Mouse (Mus musculus) thymus, adult 2 months (tissue): ENCODE measurements around the gene C1qtnf1. TPM values are rescaled to one million over a fixed set of nuclear protein-coding genes. Genes with fewer than 3 reads are reported as not detected.
"Not testable (repeated sequence)": the region's sequence is repeated elsewhere in the genome, so short reads cannot be mapped to it uniquely, and the experiment has no call there.

Experiments
- DNase-seq: peaks from one replicate; pipeline ENCODE4 v3.0.0; 2021
- H3K27ac ChIP-seq: fragments of 200-500 bp; 2 replicates; pipeline ENCODE4 v1.5.1; 2012; ENCODE audit warnings: low read length, control low read depth; ENCODE audit not compliant: control insufficient read depth, insufficient read depth
- H3K27me3 ChIP-seq: fragments of 200-500 bp; 2 replicates; pipeline ENCODE4 v1.6.1; 2012; ENCODE audit warnings: mild to moderate bottlenecking, low read length, moderate library complexity, mixed read lengths; ENCODE audit not compliant: control insufficient read depth, insufficient read depth
- H3K36me3 ChIP-seq: fragments of 200-500 bp; 2 replicates; pipeline ENCODE4 v1.6.1; 2012; ENCODE audit warnings: mild to moderate bottlenecking, low read length, moderate library complexity; ENCODE audit not compliant: control insufficient read depth, insufficient read depth
- H3K4me1 ChIP-seq: fragments of 200-500 bp; replicated peaks from 2 replicates; pipeline ENCODE4 v1.6.1; 2012; ENCODE audit warnings: low read length; ENCODE audit not compliant: control insufficient read depth, insufficient read depth
- H3K4me3 ChIP-seq: fragments of 200-500 bp; 2 replicates; pipeline ENCODE4 v1.5.1; 2012; ENCODE audit warnings: mild to moderate bottlenecking, low read length, control low read depth, moderate library complexity; ENCODE audit not compliant: control insufficient read depth, insufficient read depth
- CTCF ChIP-seq: fragments of 200-500 bp; IDR thresholded peaks from 2 replicates; pipeline ENCODE4 v1.5.1; 2012; ENCODE audit warnings: mild to moderate bottlenecking, control low read depth, low read length, moderate library complexity, borderline replicate concordance; ENCODE audit not compliant: control insufficient read depth, poor library complexity, insufficient read depth; ENCODE audit errors: extremely low read depth
- POLR2A ChIP-seq: fragments of 200-500 bp; IDR thresholded peaks from 2 replicates; pipeline ENCODE4 v1.6.1; 2012; ENCODE audit warnings: mild to moderate bottlenecking, low read length, control low read depth, moderate library complexity; ENCODE audit not compliant: control insufficient read depth, poor library complexity, insufficient read depth; ENCODE audit errors: extremely low read depth
- WGBS: fragments of 180-500 bp; shearing (Covaris S2); methylation state at CpG from one replicate; pipeline ENCODE4 v1.1.7; 2018; 5-methylcytosine and 5-hydroxymethylcytosine counted together
- polyA plus RNA-seq: library from polyadenylated mRNA; depleted of rRNA; stranded (reverse); fragments of >200 nt; gene quantifications from 2 replicates; pipeline ENCODE4 v1.2.3, GENCODE M21; 2012; rRNA removed

The C1qtnf1 gene
- 8.4 and 10.6 TPM in 2 replicates for polyA plus RNA-seq

GRCm38 (mm10) chr11:118427986-118428385, at the start of gene C1qtnf1:
TSS of gene C1qtnf1 (plus strand) at chr11:118428203.
- 0% methylated on average over 8 of the region's 8 CpGs for WGBS
- peak; percentile 49 for DNase-seq
- no peaks in the 10 kb centered on the region for H3K27me3 ChIP-seq
- no peak for TF ChIP-seq CTCF
- no peak for TF ChIP-seq POLR2A
- H3K4me3 ChIP-seq: no peak within 1 kb of the TSS
- H3K27ac ChIP-seq: no peak within 1 kb of the TSS
- no peaks in the 10 kb centered on the region for H3K36me3 ChIP-seq
- peaks cover 29% of the 10 kb centered on the region for H3K4me1 ChIP-seq

DNA sequence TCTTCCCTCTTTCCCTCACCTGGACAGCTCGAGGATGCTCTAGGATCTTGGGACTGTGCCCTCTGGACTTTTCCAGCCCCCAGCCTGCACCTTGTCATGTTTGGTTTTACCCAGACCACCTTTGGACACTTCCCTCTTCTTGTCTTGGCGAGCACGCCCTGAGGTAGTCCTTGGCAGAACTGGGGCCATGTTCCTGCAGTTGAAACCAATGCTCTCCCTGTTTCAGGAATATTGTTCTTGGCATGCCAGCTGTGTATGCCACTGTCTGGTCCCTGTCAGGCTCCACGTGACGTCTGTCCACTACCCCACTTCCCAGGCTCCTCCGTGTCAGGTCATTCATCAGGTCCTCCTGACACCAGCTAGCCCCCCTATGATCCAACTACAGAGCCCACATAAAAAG, 49.3 kb upstream of the C1qtnf1 start:
- 97% methylated on average over 6 of the region's 6 CpGs for WGBS
- Histone ChIP-seq H3K36me3 (no peaks in the 10 kb centered on the region), H3K4me1 (no peaks in the 10 kb centered on the region), H3K27ac (no peak overlapping the region), H3K4me3 (no peak overlapping the region), H3K27me3 (no peaks in the 10 kb centered on the region)
- no peak for TF ChIP-seq CTCF
- no peak for TF ChIP-seq POLR2A
- DNase-seq: no peak

DNA sequence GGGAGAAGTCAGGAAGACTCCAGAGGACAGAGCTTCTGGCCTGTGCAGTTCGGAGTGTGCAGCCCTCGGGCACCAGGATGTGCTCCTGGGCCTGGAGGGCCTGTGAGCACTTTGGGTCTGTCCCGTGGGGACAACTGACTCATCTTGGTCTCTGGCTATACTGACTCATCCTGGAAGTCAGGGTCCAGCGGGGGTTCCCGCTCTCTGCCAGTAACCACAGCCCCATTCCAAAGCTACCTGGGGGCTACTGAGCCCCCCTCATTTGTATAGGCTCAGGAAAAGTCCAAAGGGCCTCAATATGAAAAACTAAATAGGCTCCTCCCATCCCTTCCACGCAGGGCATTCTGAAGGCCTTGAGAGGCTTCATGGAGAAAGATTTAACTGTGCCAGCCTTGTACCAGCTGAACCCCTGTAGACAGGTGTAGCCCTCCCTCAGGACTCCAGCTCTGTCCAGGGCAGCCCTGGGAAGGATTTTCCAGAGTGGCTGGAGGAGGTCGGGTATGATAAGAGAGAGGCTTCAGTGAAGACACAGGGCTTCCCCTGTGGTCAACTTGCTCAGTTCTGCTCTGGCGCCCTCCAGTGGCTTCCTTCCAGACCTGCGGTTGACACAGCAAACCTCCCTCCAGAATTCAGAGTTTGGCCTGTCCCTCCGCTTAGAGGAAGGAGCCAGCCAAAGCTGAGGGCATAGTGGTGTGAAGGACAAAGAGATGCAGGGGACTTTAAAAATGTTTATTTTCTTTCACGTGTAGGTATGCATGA, 48.6 kb upstream of the C1qtnf1 start:
- H3K27ac ChIP-seq: no peak overlapping the region
- TF ChIP-seq POLR2A (no peak), CTCF (peak; percentile 77)
- 52% methylated on average over 11 of the region's 11 CpGs for WGBS
- DNase-seq: peak; percentile 82
- no peak overlapping the region for H3K4me3 ChIP-seq
- no peaks in the 10 kb centered on the region for H3K36me3 ChIP-seq
- no peaks in the 10 kb centered on the region for H3K4me1 ChIP-seq
- no peaks in the 10 kb centered on the region for H3K27me3 ChIP-seq

GRCm38 (mm10) chr11:118387816-118388215, 40.2 kb upstream of the C1qtnf1 start:
- DNase-seq, H3K27ac ChIP-seq, H3K4me3 ChIP-seq, H3K27me3 ChIP-seq, H3K36me3 ChIP-seq, H3K4me1 ChIP-seq: not testable (repeated sequence)
- 96% methylated on average over 13 of the region's 13 CpGs for WGBS

- 81% methylated on average over 5 of the region's 5 CpGs for WGBS
- TF ChIP-seq CTCF (no peak), POLR2A (no peak)
- H3K27me3 ChIP-seq: no peaks in the 10 kb centered on the region
- no peak for DNase-seq
- no peak overlapping the region for H3K27ac ChIP-seq
- H3K36me3 ChIP-seq: peaks cover 21% of the 10 kb centered on the region
- peaks cover 12% of the 10 kb centered on the region for H3K4me1 ChIP-seq
- no peak overlapping the region for H3K4me3 ChIP-seq
Observed at GRCm38 (mm10) chr11:118393991-118394390, 34.0 kb upstream of the C1qtnf1 start.

DNA sequence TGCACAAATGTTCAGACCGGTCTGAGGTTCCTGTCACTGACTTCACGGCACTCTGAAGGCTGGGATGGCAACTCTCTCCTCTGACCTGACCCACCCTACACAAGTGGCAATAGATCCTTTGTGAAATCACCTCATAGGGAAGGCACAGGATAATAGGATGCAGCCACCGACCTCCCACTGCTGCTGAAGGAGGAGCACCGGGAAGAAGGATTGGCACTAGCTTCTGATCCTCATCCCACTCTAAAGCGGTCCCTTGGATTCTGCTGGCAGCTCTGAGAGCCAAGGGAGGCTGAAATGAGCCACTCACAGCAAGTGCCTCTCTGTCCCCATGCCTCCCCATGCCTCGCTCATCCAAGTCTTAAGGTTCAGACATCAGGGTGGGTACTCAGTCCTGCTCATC, 33.5 kb upstream of the C1qtnf1 start:
- 95% methylated on average over 6 of the region's 6 CpGs for WGBS
- no peak for DNase-seq

DNA sequence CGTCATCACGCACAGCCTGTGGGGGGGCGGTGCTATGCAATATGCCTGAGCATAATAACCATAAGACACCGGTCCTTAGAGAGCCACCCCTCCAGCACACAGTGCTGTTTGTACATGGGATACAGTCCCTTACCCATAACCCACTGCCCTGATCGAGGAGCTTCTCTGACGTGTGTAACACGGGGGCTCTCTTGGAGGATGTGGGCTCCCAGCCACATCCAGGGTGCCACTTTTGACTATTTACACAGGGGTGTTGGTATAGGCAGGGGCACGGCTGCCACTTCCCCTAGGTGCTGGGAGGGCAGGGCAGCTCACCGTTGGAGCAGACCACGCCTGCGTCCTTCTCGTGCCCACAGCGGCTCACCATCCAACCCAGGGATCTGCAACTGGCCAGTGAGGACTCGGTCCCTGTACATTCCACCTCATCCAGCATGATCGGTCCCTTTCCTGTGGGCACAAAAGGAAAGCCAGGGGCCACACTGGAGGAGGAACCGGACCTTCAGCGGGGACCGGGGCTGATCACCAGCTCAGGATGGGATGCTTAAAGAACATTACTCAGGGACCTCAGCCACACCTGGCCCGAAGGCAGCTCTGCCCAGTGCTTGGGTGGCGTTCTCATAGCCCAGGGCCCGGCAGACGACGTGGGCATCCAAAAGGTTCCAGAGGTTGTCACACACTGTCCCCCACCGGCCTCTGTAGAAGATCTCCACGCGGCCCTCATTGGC, 30.0 kb upstream of the C1qtnf1 start:
- 79% methylated on average over 26 of the region's 26 CpGs for WGBS
- no peaks in the 10 kb centered on the region for H3K27me3 ChIP-seq
- peaks cover 19% of the 10 kb centered on the region for H3K36me3 ChIP-seq
- DNase-seq: no peak
- TF ChIP-seq POLR2A (no peak), CTCF (no peak)
- no peak overlapping the region for H3K4me3 ChIP-seq
- no peak overlapping the region for H3K27ac ChIP-seq
- peaks cover 41% of the 10 kb centered on the region for H3K4me1 ChIP-seq

More for the DNA sequence above, 33.5 kb upstream of the C1qtnf1 start:
- Histone ChIP-seq H3K4me3 (no peak overlapping the region), H3K4me1 (peaks cover 15% of the 10 kb centered on the region), H3K36me3 (peaks cover 21% of the 10 kb centered on the region), H3K27ac (no peak overlapping the region), H3K27me3 (no peaks in the 10 kb centered on the region)
- no peak for TF ChIP-seq CTCF
- no peak for TF ChIP-seq POLR2A
